Mouse (Mus musculus) spleen, adult 2 months (tissue): ENCODE data around the gene Mfng. TPM values are rescaled to one million over a fixed set of nuclear protein-coding genes. Genes with fewer than 3 reads are reported as not detected.

Experiments used
- DNase-seq, 2 experiments: peaks; one replicate each; pipeline versions ENCODE4 v3.0.0 to v3.0.0-alpha.2; 2012 to 2021; ENCODE audit warnings: low spot score in 2 of 2, low read depth in 1 of 2
- H3K27ac ChIP-seq: fragments of 200-500 bp; 2 replicates; pipeline ENCODE4 v1.5.1; 2012; ENCODE audit warnings: low read length, inconsistent platforms; ENCODE audit not compliant: insufficient read depth
- H3K27me3 ChIP-seq: fragments of 200-500 bp; 2 replicates; pipeline ENCODE4 v1.6.1; 2012; ENCODE audit warnings: mild to moderate bottlenecking, moderate library complexity, low read length, inconsistent platforms; ENCODE audit not compliant: control insufficient read depth, insufficient read depth
- H3K36me3 ChIP-seq: fragments of 200-500 bp; 2 replicates; pipeline ENCODE4 v1.6.1; 2012; ENCODE audit warnings: mild to moderate bottlenecking, low read length, inconsistent platforms; ENCODE audit not compliant: control insufficient read depth, insufficient read depth
- H3K4me1 ChIP-seq: fragments of 200-500 bp; 2 replicates; pipeline ENCODE4 v1.6.1; 2011; ENCODE audit warnings: inconsistent platforms; ENCODE audit not compliant: control insufficient read depth, insufficient read depth, insufficient read length
- H3K4me3 ChIP-seq: fragments of 200-500 bp; 2 replicates; pipeline ENCODE4 v1.5.1; 2011; ENCODE audit warnings: mild to moderate bottlenecking, inconsistent platforms; ENCODE audit not compliant: insufficient read depth, insufficient read length; ENCODE audit errors: extremely low read depth
- CTCF ChIP-seq: fragments of 200-500 bp; IDR thresholded peaks from 2 replicates; pipeline ENCODE4 v1.5.1; 2011; ENCODE audit warnings: mild to moderate bottlenecking, inconsistent platforms; ENCODE audit not compliant: insufficient read depth, insufficient read length, insufficient replicate concordance; ENCODE audit errors: extremely low read depth
- POLR2A ChIP-seq: fragments of 200-500 bp; IDR thresholded peaks from 2 replicates; pipeline ENCODE4 v1.6.1; 2011; ENCODE audit warnings: low read depth, low read length, inconsistent platforms
- WGBS: fragments of 180-500 bp; shearing (Covaris S2); methylation state at CpG from one replicate; pipeline ENCODE4 v1.1.7; 2018; 5-methylcytosine and 5-hydroxymethylcytosine counted together
- polyA plus RNA-seq: library from polyadenylated mRNA; depleted of rRNA; stranded (reverse); fragments of >200 nt; gene quantifications from 2 replicates; pipeline ENCODE4 v1.2.3, GENCODE M21; 2012

The Mfng gene
- polyA plus RNA-seq, 1 experiment, result 66.0 TPM

DNA sequence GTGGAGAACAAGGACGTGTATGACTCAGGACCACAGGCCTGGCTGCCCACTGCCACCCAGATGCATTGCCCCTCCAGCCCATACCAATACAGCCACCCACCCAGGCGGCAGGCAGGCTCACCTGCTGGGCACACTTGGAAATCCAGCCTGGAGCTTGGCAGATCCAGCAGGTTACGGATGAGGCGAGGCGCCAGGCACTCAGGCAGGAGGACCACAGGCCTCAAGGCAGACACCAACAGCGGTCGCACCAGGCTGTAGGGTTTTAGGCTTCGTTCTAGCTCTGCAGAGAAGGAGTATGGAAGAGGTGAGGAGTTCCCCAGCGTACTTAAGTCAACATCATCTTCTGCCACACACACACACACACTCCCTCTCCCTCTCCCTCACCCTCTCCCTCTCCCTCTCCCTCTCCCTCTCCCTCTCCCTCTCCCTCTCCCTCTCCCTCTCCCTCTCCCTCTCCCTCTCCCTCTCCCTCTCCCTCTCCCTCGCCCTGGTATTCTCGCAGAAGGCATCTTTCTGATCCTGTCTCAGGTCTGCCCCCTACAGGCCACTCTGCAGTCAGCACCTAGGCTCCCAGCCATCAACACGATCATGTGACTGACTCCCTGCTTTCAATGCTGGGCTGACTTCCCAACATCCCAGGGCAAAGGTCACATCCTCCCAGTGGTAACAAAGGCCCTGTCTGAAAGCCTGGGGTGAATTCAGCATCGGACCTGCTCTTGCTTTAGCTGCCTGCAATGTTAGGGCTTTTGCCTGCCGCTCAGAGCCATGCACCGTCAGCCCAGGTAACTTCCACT is 5.0 kb upstream of the Mfng start:
- Histone ChIP-seq H3K36me3 (no peaks in the 10 kb centered on the region; the same call in 1 of the 2 replicates), H3K27ac (no peak overlapping the region), H3K27me3 (no peaks in the 10 kb centered on the region), H3K4me3 (no peak overlapping the region), H3K4me1 (peaks cover 2% of the 10 kb centered on the region; the same call in 1 of the 2 replicates)
- TF ChIP-seq POLR2A, result no peak
- TF ChIP-seq CTCF, result peak; percentile 84; the same call in 1 of the 2 replicates
- WGBS, result 68% methylated on average over 13 of the region's 15 CpGs
- peak; percentile 28 to 73 for DNase-seq

DNA sequence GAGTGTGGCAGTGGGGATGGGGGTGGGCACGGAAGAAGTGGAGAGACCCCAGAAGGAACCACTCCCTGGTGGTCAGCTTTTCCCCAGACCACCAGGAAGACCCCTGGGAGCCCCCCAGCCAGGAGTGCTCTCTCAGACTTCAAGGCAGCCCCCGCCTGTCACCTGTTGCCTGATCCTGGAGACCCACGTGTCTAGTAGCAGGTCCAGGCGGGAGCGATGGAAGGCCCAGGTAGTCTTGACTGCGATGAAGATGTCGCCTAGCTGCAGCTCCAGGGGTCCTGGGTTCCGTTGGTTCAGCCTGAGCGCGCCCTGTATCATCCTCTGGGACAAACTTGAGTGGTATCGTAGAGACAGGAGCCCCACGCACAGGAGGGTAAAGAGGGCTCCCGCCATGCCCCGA is 419 bp downstream of the Mfng start:
- peak overlapping the region; percentile 90 for H3K27ac ChIP-seq
- 6% methylated on average over 14 of the region's 14 CpGs for WGBS

DNA sequence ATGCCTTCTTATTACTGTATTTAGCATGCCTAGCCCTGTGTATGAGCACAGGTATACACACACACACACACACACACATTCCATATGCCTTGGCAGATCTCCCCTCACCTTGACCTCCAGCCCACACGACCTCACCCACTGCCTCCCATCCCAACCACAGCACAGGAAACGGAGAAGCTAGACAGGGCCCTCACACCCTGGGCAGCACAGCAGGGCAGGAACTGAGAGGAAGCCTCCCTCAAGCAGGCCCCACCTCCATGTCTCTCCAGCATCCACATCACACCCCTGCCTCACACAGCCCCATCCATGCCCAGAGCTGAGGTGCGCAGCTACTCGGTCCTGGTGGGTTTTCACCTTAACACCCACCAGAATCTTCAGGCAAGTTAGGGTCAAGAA is 909 bp downstream of the Mfng start:
- 4% methylated on average over 4 of the region's 4 CpGs for WGBS
- H3K4me1 ChIP-seq, result peaks cover 6% of the 10 kb centered on the region; the same call in 1 of the 2 replicates
- TF ChIP-seq POLR2A (peak; percentile 20; the same call in 1 of the 2 replicates), CTCF (no peak)
- DNase-seq, result peak in 1 of 2 experiments; percentile 61
- H3K27me3 ChIP-seq, result no peaks in the 10 kb centered on the region
- peak overlapping the region; percentile 90 for H3K27ac ChIP-seq
- peaks cover 7% of the 10 kb centered on the region for H3K36me3 ChIP-seq
- peak overlapping the region; percentile 65 for H3K4me3 ChIP-seq

More for the DNA sequence above, 419 bp downstream of the Mfng start:
- H3K4me1 ChIP-seq, result peaks cover 6% of the 10 kb centered on the region; the same call in 1 of the 2 replicates
- peak overlapping the region; percentile 65 for H3K4me3 ChIP-seq
- H3K27me3 ChIP-seq, result no peaks in the 10 kb centered on the region
- DNase-seq, result peak in 1 of 2 experiments; percentile 15
- TF ChIP-seq CTCF, result no peak
- TF ChIP-seq POLR2A, result no peak
- H3K36me3 ChIP-seq, result peaks cover 7% of the 10 kb centered on the region

DNA sequence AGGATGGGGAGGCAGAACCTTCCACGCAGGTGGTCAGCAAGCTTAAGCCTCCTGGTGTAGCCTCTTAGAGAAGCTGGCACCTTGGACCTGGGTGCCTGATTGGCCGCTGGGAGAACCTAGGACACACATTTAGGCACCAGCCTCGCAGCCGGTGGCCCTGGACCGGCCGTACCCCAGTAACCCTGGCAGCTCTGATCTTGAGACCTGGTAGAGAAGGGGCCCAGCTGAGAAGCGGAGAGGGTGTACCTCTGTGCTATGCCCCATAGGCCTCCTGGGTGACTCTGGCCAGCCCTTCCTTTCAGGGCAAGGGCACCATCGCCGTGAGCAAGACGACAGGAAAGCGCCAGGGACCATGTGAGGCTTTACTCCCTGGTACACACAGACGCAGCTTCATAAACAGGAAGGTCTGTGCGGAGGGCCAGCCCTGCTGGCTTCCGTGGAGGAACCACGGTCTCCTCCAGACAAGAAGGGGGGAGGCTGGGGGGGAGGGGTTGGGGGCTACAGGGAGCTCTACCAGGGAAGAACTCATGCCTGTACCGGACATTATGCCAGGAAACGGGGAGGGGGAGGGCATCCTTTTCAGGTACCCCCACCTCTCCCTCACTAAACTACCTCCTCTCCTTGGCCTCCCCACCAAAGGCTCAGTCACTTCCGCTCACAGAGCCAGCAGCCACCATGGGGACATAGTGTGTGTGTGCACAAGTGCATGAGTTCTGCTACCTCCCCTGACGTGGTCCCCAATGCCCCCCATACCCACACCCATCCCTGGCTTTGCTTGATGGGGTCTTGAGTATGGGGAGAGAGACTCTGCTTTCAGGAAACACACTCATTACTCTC is 1.5 kb downstream of the Mfng start:
- no peak for TF ChIP-seq CTCF
- no peak; the same call in none of the 2 replicates for TF ChIP-seq POLR2A
- Histone ChIP-seq H3K4me1 (peaks cover 6% of the 10 kb centered on the region; the same call in 1 of the 2 replicates), H3K4me3 (peak overlapping the region; percentile 65), H3K36me3 (peaks cover 10% of the 10 kb centered on the region), H3K27ac (peak overlapping the region; percentile 90), H3K27me3 (no peaks in the 10 kb centered on the region)
- DNase-seq, result peak; percentile 19 to 69
- WGBS, result 3% methylated on average over 19 of the region's 19 CpGs

DNA sequence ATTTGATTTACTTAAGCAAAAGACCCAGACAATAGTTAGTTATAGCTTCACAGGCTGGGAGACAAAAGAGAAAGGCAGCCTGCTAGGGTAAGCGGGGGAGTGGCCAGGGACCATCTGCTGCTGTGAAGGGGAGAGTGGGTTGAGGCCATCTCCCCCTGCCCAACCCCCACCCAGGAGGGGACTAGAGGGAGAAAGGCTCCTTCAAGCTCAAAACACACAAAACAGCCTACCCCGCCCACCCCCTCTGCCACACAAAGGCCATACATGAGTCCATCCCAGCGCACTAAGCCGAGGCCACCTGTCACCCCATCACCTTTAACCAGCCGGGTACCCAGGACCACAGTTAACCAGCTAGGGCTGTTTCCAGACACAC is 2.3 kb downstream of the Mfng start:
- Histone ChIP-seq H3K4me1 (peaks cover 6% of the 10 kb centered on the region; the same call in 1 of the 2 replicates), H3K36me3 (peaks cover 10% of the 10 kb centered on the region), H3K4me3 (peak overlapping the region; percentile 65), H3K27ac (peak overlapping the region; percentile 90), H3K27me3 (no peaks in the 10 kb centered on the region)
- DNase-seq, result no peak
- WGBS, result 17% methylated on average over 5 of the region's 5 CpGs
- TF ChIP-seq CTCF, result no peak
- TF ChIP-seq POLR2A, result no peak

DNA sequence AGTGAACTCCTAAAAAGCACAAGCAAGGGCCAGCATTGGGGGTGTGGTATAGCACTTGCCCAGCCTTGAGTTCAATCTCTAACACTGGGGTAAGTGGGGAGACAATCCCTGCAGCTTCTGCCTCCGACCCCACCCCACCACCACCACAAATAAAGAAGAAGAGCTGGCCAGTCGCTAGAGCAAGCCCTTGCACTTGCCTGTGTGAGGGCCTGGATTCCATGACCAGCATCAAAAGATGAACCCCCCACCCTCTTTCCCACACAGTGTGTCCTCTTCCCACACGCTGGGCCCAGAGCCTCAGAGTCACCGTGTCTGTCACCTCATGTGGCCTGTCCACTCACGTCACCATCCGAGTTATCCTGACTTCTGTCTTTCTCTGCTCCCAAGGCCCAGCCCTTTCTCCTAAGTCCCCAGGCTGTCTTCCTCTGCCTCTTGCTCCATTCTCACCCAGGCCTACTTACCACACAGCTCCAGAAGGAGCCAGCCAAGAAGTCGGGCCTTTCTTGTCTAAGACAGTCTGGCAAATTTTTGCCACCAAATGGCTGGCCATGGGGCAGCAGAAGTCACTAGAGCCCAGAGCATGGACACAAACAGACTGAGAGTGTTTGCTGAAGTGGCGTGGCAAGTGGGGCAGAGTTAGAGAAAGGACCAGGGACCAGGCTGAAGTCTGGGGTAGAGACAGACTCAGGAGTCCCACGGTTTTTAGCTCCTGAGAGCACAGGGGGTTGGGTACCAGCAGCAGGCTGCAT is 2.9 kb downstream of the Mfng start:
- WGBS, result 53% methylated on average over 9 of the region's 9 CpGs
- Histone ChIP-seq H3K27me3 (no peaks in the 10 kb centered on the region), H3K36me3 (peaks cover 12% of the 10 kb centered on the region), H3K4me1 (peaks cover 6% of the 10 kb centered on the region; the same call in 1 of the 2 replicates), H3K27ac (no peak overlapping the region), H3K4me3 (no peak overlapping the region)
- DNase-seq, result no peak
- no peak for TF ChIP-seq POLR2A
- no peak for TF ChIP-seq CTCF
